Mouse (Mus musculus): ENCODE data around the gene Fbxw25.
"Not testable (repeated sequence)": the region's sequence is repeated elsewhere in the genome, so short reads cannot be mapped to it uniquely, and the experiment has no call there.

The Fbxw25 gene

DNA sequence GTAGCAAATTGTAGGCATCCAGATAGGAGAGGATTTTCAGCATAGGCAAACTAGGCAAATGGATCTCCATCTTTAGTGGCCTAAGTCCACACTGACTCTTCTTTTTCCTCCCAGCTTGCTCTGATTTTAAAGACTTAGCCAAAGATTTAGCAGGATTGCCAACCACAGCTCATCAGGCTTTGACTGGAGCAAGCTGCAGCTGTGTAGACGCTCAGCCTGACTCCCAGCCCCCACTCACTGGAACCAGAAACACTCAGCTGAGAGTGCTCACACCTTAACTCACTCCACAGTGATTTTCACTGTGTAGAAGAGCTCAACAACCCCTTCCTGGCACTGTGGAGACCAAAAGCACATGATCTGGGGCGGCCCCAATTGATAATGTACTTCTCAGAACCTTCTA is at the start of gene Fbxw25:
Gene Fbxw25 (minus strand): TSS at position 101 of the 400 bp plus-strand sequence.
- not testable (repeated sequence) for DNase-seq

GRCm38 (mm10) chr9:109702600-109702999 is 38.1 kb upstream of the Fbxw25 start, which contains the start of gene Fbxw18:
TSS of gene Fbxw18 (minus strand) at chr9:109702700.
- DNase-seq = not testable (repeated sequence)

GRCm38 (mm10) chr9:109685299-109685698 is 20.8 kb upstream of the Fbxw25 start:
- peak; percentile 4 to 10 for DNase-seq

GRCm38 (mm10) chr9:109625957-109626356 is 38.5 kb downstream of the Fbxw25 start, which contains the start of gene Fbxw24:
TSS of gene Fbxw24 (minus strand) at chr9:109626057.
- DNase-seq = not testable (repeated sequence)

DNA sequence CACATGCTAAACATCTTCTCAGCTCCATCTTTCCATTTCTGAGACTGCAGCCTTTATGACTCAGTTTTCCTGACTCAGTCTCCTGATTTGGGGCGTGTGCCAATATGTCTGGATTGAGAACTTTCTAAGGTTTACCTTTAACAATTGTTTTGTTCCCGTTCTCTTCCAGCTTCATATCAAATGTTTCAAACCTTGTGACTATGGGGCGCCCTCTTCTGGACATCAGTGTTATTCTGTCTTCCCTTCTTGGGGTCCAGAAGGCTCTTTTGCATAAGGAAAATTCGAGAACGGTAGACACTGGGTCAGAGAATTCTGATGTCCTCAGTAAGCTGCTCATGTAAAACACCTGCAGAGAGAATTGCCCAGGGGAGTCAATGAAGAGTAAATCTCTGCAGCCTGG is 57.6 kb downstream of the Fbxw25 start:
- DNase-seq = not testable (repeated sequence)

DNA sequence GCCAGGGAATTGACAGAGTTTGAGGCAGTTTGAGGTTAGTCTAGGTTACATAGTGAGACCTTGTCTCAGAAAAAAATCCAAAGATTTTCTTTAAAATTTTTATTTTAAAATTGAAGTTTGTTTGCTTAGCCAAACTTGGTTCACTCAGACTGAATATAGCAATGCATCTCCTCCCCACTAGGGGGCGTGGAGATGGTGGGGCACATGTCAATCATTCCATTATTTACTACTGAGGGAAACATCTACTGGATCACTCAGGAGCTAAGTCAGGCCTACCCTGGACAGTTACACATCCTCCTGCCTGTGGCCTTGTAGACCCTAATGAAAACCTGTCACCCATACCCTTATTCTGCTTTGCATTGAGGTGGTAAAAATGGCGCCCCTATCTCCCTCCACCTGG is 62.3 kb downstream of the Fbxw25 start:
- not testable (repeated sequence) for DNase-seq

DNA sequence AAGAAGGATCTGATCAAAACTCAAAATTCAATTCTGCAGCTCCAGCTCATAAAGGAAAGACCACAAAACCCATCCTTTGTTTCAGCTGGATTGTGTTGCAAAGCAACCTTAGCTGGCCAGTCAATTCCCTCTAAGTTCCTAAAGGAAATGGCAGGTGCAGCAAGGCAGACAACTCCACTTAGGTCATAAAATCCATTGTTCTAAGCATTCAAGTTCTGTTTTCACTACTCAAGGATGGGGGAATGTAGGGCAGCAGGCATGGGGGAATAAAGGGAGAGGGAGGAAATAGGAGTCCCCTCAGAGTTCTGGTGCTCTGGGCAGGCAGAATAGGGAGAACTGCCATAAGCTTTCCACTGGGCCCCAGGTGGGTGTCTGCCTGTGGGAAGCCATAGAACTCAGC is 67.2 kb downstream of the Fbxw25 start:
- no peak for DNase-seq
